Mouse (Mus musculus) spleen, postnatal 36 days (tissue): Measurements from ENCODE around the gene Gas2l1.
"Not testable (repeated sequence)": the region's sequence is repeated elsewhere in the genome, so short reads cannot be mapped to it uniquely, and the experiment has no call there.

Experiments used
- DNase-seq, 2 experiments: peaks; one replicate each; pipeline ENCODE4 v3.0.0; 2022; ENCODE audit warnings: low spot score in 2 of 2, mixed read lengths in 1 of 2

Gene Gas2l1

GRCm38 (mm10) chr11:5065056-5065821, at the start of gene Gas2l1:
Gas2l1 (minus strand) TSS chr11:5065327.
- peak; percentile 53 to 67 for DNase-seq

- DNase-seq: no peak
These were observed 48.5 kb upstream of the Gas2l1 start for GRCm38 (mm10) chr11:5113645-5114044.

- no peak for DNase-seq
These were observed 44.3 kb upstream of the Gas2l1 start for GRCm38 (mm10) chr11:5109441-5109840.

- no peak for DNase-seq
These were observed 38.9 kb upstream of the Gas2l1 start for GRCm38 (mm10) chr11:5103986-5104509.

GRCm38 (mm10) chr11:5102384-5102783, 37.3 kb upstream of the Gas2l1 start:
- no peak for DNase-seq

GRCm38 (mm10) chr11:5101641-5102040, 36.5 kb upstream of the Gas2l1 start:
- no peak for DNase-seq

- DNase-seq: no peak
These were observed 35.7 kb upstream of the Gas2l1 start for GRCm38 (mm10) chr11:5100801-5101200.

GRCm38 (mm10) chr11:5100283-5100682, 35.2 kb upstream of the Gas2l1 start:
- DNase-seq: no peak

GRCm38 (mm10) chr11:5099576-5100183, 34.6 kb upstream of the Gas2l1 start:
- DNase-seq: peak; percentile 74 to 84

GRCm38 (mm10) chr11:5098736-5099542, 33.8 kb upstream of the Gas2l1 start, which contains the start of the genes Rhbdd3 and Ewsr1:
Rhbdd3 (plus strand) TSS chr11:5098926.
Ewsr1 (minus strand) TSS chr11:5099266.
- DNase-seq: peak; percentile 94 to 97

GRCm38 (mm10) chr11:5098035-5098735, 33.1 kb upstream of the Gas2l1 start:
- DNase-seq: peak; percentile 36 to 55

GRCm38 (mm10) chr11:5096480-5097020, 31.4 kb upstream of the Gas2l1 start:
- no peak for DNase-seq

- DNase-seq: no peak
These were observed 30.8 kb upstream of the Gas2l1 start for GRCm38 (mm10) chr11:5095877-5096276.

GRCm38 (mm10) chr11:5091706-5092105, 26.6 kb upstream of the Gas2l1 start:
- no peak for DNase-seq

GRCm38 (mm10) chr11:5089147-5089546, 24.0 kb upstream of the Gas2l1 start:
- DNase-seq: no peak

- not testable (repeated sequence) for DNase-seq
These were observed 11.7 kb upstream of the Gas2l1 start for GRCm38 (mm10) chr11:5076843-5077242.

GRCm38 (mm10) chr11:5075760-5076159, 10.6 kb upstream of the Gas2l1 start:
- DNase-seq: no peak

- no peak for DNase-seq
These were observed 9.8 kb upstream of the Gas2l1 start for GRCm38 (mm10) chr11:5074882-5075281.

- DNase-seq: no peak
These were observed 3.2 kb upstream of the Gas2l1 start for GRCm38 (mm10) chr11:5068126-5068971.

- DNase-seq: no peak
These were observed 1.9 kb upstream of the Gas2l1 start for GRCm38 (mm10) chr11:5067063-5067462.
